ENCODE assay signal across 18 mouse cellular contexts in genomic region chr5:29772038-29772437, GRCm38 (mm10). TPM values are rescaled to one million over a fixed set of nuclear protein-coding genes. Genes with fewer than 3 reads are reported as not detected.
DNase-seq lines count a peak whose midpoint lies in the region; ATAC-seq and TF ChIP-seq lines count a peak whose summit lies in the region.
"Had no signal": no experiment of that assay in that cellular context is flagged by ENCODE, and none has a peak within 500 bp of the region (broad histone marks: within the 10 kb centered on the region; RNA-seq: fewer than 3 reads in every experiment).

No protein-coding gene starts in this region.

- no peaks in the 10 kb centered on the region for H3K27me3 ChIP-seq in heart, embryonic 13.5 days (replicated peaks)
- H3K27me3 ChIP-seq in C2C12 (ENCODE audit: control insufficient read depth, insufficient read depth, insufficient read length) = no peaks in the 10 kb centered on the region
- H3K27me3 ChIP-seq: hindbrain, embryonic 12.5 days; neural tube, embryonic 13.5 days had no signal

- H3ac ChIP-seq in C2C12 (ENCODE audit: control insufficient read depth, insufficient read length, low read depth) = no peak overlapping the region

- H3K79me3 ChIP-seq in C2C12 (ENCODE audit: low read depth) = peaks cover 6% of the 10 kb centered on the region

- DNase-seq in heart, adult 11 months = no peak
- peak; percentile 86 for DNase-seq in 3T3-L1 (ENCODE audit: low read depth, low spot score)
- DNase-seq in lung, adult 2 months = no peak
- no peak for DNase-seq in embryo, embryonic 9.5 days (ENCODE audit: extremely low spot score)
- DNase-seq: gastrocnemius, postnatal 36 days; right cerebral cortex, postnatal 25 days had no signal

- H3K36me3 ChIP-seq in heart, embryonic 13.5 days = peaks cover 60% of the 10 kb centered on the region
- peaks cover 12% of the 10 kb centered on the region for H3K36me3 ChIP-seq in C2C12 (ENCODE audit: control insufficient read depth, insufficient read depth)

- peak overlapping the region; percentile 76 for H3K27ac ChIP-seq in heart, embryonic 13.5 days (replicated peaks)
- H3K27ac ChIP-seq in embryonic fibroblast, embryonic 13.5 days (ENCODE audit: insufficient read depth, low read length) = peak overlapping the region; percentile 69
- H3K27ac ChIP-seq: hindbrain, embryonic 12.5 days; neural tube, embryonic 13.5 days had no signal

- no peak overlapping the region for H3K9ac ChIP-seq in heart, embryonic 13.5 days
- H3K9ac ChIP-seq: hindbrain, embryonic 12.5 days; neural tube, embryonic 13.5 days had no signal

- H3K9me3 ChIP-seq in heart, embryonic 13.5 days = no peaks in the 10 kb centered on the region
- H3K9me3 ChIP-seq: hindbrain, embryonic 12.5 days; neural tube, embryonic 13.5 days had no signal

- TF ChIP-seq CTCF in C2C12 (IDR thresholded peaks at IDR 0.05; ENCODE audit: control insufficient read depth, insufficient read depth, insufficient read length) = no peak
- no peak for TF ChIP-seq CTCF in embryonic fibroblast, embryonic 13.5 days (IDR thresholded peaks at IDR 0.05; ENCODE audit: borderline replicate concordance, insufficient read depth, low read length)
- TF ChIP-seq CTCF in lung, adult 2 months (IDR thresholded peaks at IDR 0.05; ENCODE audit: insufficient read depth, low read length) = no peak

- H3K4me3 ChIP-seq in heart, embryonic 13.5 days = no peak overlapping the region
- no peak overlapping the region for H3K4me3 ChIP-seq in C2C12 (ENCODE audit: insufficient read depth, poor library complexity, severe bottlenecking)
- H3K4me3 ChIP-seq in embryonic fibroblast, embryonic 13.5 days (ENCODE audit: insufficient read depth, low read length) = no peak overlapping the region
- H3K4me3 ChIP-seq in lung, adult 2 months (replicated peaks; ENCODE audit: extremely low read depth, low read depth, low read length) = no peak overlapping the region
- H3K4me3 ChIP-seq: hindbrain, embryonic 12.5 days; neural tube, embryonic 13.5 days had no signal

- WGBS in heart, embryonic 13.5 days = 51% methylated on average over 2 of the region's 2 CpGs
- WGBS in lung, adult 2 months = 40% methylated on average over 2 of the region's 2 CpGs

- ATAC-seq in heart, embryonic 13.5 days (ENCODE audit: extremely low read depth, insufficient number of reproducible peaks, low FRiP score, low TSS enrichment) = no peak

- no peak for TF ChIP-seq POLR2A in embryonic fibroblast, embryonic 13.5 days (IDR thresholded peaks at IDR 0.05; ENCODE audit: low read depth, low read length)
- no peak for TF ChIP-seq POLR2A in lung, adult 2 months (IDR thresholded peaks at IDR 0.05; ENCODE audit: borderline replicate concordance, extremely low read depth, low read depth, low read length)

- peaks cover 42% of the 10 kb centered on the region for H3K79me2 ChIP-seq in C2C12 (ENCODE audit: control insufficient read depth, insufficient read depth)

- peaks cover 64% of the 10 kb centered on the region for H3K4me1 ChIP-seq in heart, embryonic 13.5 days
- peaks cover 15% of the 10 kb centered on the region for H3K4me1 ChIP-seq in embryonic fibroblast, embryonic 13.5 days (ENCODE audit: control insufficient read depth, insufficient read depth, low read length)
- no peaks in the 10 kb centered on the region; the same call in 1 of the 2 replicates for H3K4me1 ChIP-seq in lung, adult 2 months (ENCODE audit: control insufficient read depth, insufficient read depth, low read length)
- H3K4me1 ChIP-seq: hindbrain, embryonic 12.5 days; neural tube, embryonic 13.5 days had no signal

- H3K4me2 ChIP-seq in heart, embryonic 13.5 days = peak overlapping the region; percentile 41
- H3K4me2 ChIP-seq: hindbrain, embryonic 12.5 days; neural tube, embryonic 13.5 days had no signal

TF ChIP-seq in C2C12, 6 proteins besides CTCF, POLR2A, EP300 and RAD21:
- no peak for TF ChIP-seq FOSL1 (IDR thresholded peaks at IDR 0.05; ENCODE audit: insufficient read depth, low read length, poor library complexity, severe bottlenecking)
- TF ChIP-seq CEBPB (IDR thresholded peaks at IDR 0.05; ENCODE audit: low read depth) = peak; percentile 75

RNA-seq across cellular contexts. Expression of gene Gm5129, which starts 36.3 kb away (rescaled TPM):
- not detected in 2 replicates for polyA plus RNA-seq in heart, embryonic 13.5 days (2015; fragmentation: Nextera tagmentation; extraction: Ambion mirVana)
- polyA plus RNA-seq in C2C12 (2012; fragmentation: generic; extraction: Trizol) = 0.35 TPM
- polyA plus RNA-seq in embryonic fibroblast, embryonic 13.5 days (2011; ENCODE audit: insufficient read length, low read depth, missing spikeins) = not detected in 2 replicates
- polyA plus RNA-seq in lung, adult 2 months (2012; rRNA removed) = not detected in 2 replicates
- polyA plus RNA-seq: embryonic facial prominence, embryonic 11.5 days; hindbrain, embryonic 12.5 days; intestine, embryonic 14.5 days; kidney, embryonic 16.5 days; liver, adult 2 months; lung, embryonic 16.5 days; midbrain, postnatal 0 days; neural tube, embryonic 13.5 days; urinary bladder, adult 2 months had no signal

RNA-seq across cellular contexts. Expression of gene Dnajb6, which starts 36.5 kb away (rescaled TPM):
- polyA plus RNA-seq in heart, embryonic 13.5 days (2015; fragmentation: Nextera tagmentation; extraction: Ambion mirVana) = 86.4 and 90.0 TPM in 2 replicates
- polyA plus RNA-seq in C2C12 (2012; fragmentation: generic; extraction: Trizol) = 79.7 TPM
- 111 and 121 TPM in 2 replicates for polyA plus RNA-seq in embryonic fibroblast, embryonic 13.5 days (2011; ENCODE audit: insufficient read length, low read depth, missing spikeins)
- polyA plus RNA-seq in lung, adult 2 months (2012; rRNA removed) = 29.4 and 58.0 TPM in 2 replicates
